Mouse (Mus musculus): ENCODE results near the gene Pim2.

DNA sequence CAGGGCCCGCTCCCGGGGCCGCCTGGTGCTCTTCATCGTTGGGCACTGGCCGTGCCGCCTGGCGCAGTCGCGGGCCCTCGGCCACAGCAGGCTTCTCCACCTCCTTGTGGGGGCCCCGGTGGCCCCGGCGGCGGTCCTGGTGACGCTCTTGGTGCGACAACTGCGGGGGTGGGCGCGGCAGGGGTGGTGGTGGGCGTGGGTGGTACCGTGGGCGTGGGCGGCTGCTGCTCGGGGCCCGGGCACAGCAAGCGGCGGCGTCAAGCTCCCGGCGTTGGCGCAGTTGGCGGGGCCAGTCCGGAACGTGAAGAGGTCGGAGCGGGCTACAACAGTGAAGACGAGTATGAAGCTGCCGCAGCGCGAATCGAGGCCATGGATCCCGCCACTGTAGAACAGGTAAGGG is 35.7 kb upstream of the Pim2 start:
- TF ChIP-seq CTCF (IDR thresholded peaks at IDR 0.05; ENCODE audit: borderline replicate concordance, insufficient read depth, low read length) (no peak), POLR2A (IDR thresholded peaks at IDR 0.05; ENCODE audit: low read depth, low read length) (no peak)

All from embryonic fibroblast, embryonic 13.5 days (primary cell).